Mouse (Mus musculus): Measurements from ENCODE around the gene Tead2. TPM values are rescaled to one million over a fixed set of nuclear protein-coding genes. Genes with fewer than 3 reads are reported as not detected.
A peak's percentile ranks its signal among the peaks of the same experiment; 100 is the strongest.

Gene Tead2
- total RNA-seq, 2 experiments from 2014 or later = 4.3 to 5.7 TPM

GRCm38 (mm10) chr7:45213708-45214107 lies 1.8 kb upstream of the Tead2 start:
- H3K4me3 ChIP-seq = no peak overlapping the region
- H3K27ac ChIP-seq = no peak overlapping the region
- TF ChIP-seq CTCF (conservative IDR thresholded peaks at IDR 0.05) = no peak
- no peak for DNase-seq (ENCODE audit: low spot score in 2 of 2)

- no peak overlapping the region for H3K27ac ChIP-seq
- H3K4me3 ChIP-seq = peak overlapping the region; percentile 53
- no peak for TF ChIP-seq CTCF (conservative IDR thresholded peaks at IDR 0.05)
- no peak for DNase-seq (ENCODE audit: low spot score in 2 of 2)
These were observed 1.1 kb downstream of the Tead2 start for GRCm38 (mm10) chr7:45216442-45217183.

- DNase-seq (ENCODE audit: low spot score in 2 of 2) = no peak
- no peak overlapping the region for H3K4me3 ChIP-seq
- H3K27ac ChIP-seq = no peak overlapping the region
- no peak for TF ChIP-seq CTCF (conservative IDR thresholded peaks at IDR 0.05)
These were observed 6.1 kb downstream of the Tead2 start for GRCm38 (mm10) chr7:45221680-45222079.

- no peak for DNase-seq (ENCODE audit: low spot score in 2 of 2)
- no peak overlapping the region for H3K4me3 ChIP-seq
- no peak for TF ChIP-seq CTCF (conservative IDR thresholded peaks at IDR 0.05)
- H3K27ac ChIP-seq = no peak overlapping the region
These were observed 9.3 kb downstream of the Tead2 start for GRCm38 (mm10) chr7:45224826-45225225.

GRCm38 (mm10) chr7:45226421-45226820 lies 10.9 kb downstream of the Tead2 start:
- H3K27ac ChIP-seq = no peak overlapping the region
- TF ChIP-seq CTCF (conservative IDR thresholded peaks at IDR 0.05) = no peak
- no peak overlapping the region for H3K4me3 ChIP-seq
- no peak for DNase-seq (ENCODE audit: low spot score in 2 of 2)

GRCm38 (mm10) chr7:45228548-45228947 lies 13.0 kb downstream of the Tead2 start:
- DNase-seq (ENCODE audit: low spot score in 2 of 2) = no peak
- H3K4me3 ChIP-seq = no peak overlapping the region
- no peak for TF ChIP-seq CTCF (conservative IDR thresholded peaks at IDR 0.05)
- no peak overlapping the region for H3K27ac ChIP-seq

GRCm38 (mm10) chr7:45229046-45229445 lies 13.5 kb downstream of the Tead2 start:
- DNase-seq (ENCODE audit: low spot score in 2 of 2) = no peak
- Histone ChIP-seq H3K4me3 (no peak overlapping the region), H3K27ac (no peak overlapping the region)
- no peak for TF ChIP-seq CTCF (conservative IDR thresholded peaks at IDR 0.05)

- no peak for TF ChIP-seq CTCF (conservative IDR thresholded peaks at IDR 0.05)
- no peak for DNase-seq (ENCODE audit: low spot score in 2 of 2)
- Histone ChIP-seq H3K27ac (no peak overlapping the region), H3K4me3 (no peak overlapping the region)
These were observed 14.1 kb downstream of the Tead2 start for GRCm38 (mm10) chr7:45229459-45230203.

GRCm38 (mm10) chr7:45231192-45231591 lies 15.6 kb downstream of the Tead2 start:
- no peak for TF ChIP-seq CTCF (conservative IDR thresholded peaks at IDR 0.05)
- H3K4me3 ChIP-seq = no peak overlapping the region
- DNase-seq (ENCODE audit: low spot score in 2 of 2) = no peak
- H3K27ac ChIP-seq = no peak overlapping the region

GRCm38 (mm10) chr7:45231941-45232340 lies 16.4 kb downstream of the Tead2 start:
- H3K4me3 ChIP-seq = no peak overlapping the region
- TF ChIP-seq CTCF (conservative IDR thresholded peaks at IDR 0.05) = no peak

GRCm38 (mm10) chr7:45232716-45233465 lies 17.3 kb downstream of the Tead2 start:
- no peak overlapping the region for H3K4me3 ChIP-seq
- H3K27ac ChIP-seq = peak overlapping the region; percentile 92
- DNase-seq (ENCODE audit: low spot score in 2 of 2) = peak in 1 of 2 experiments; percentile 24
- TF ChIP-seq CTCF (conservative IDR thresholded peaks at IDR 0.05) = no peak

More at GRCm38 (mm10) chr7:45231941-45232340, 16.4 kb downstream of the Tead2 start:
- DNase-seq (ENCODE audit: low spot score in 2 of 2) = no peak
- no peak overlapping the region for H3K27ac ChIP-seq

- TF ChIP-seq CTCF (conservative IDR thresholded peaks at IDR 0.05) = no peak
- Histone ChIP-seq H3K4me3 (peak overlapping the region; percentile 37), H3K27ac (peak overlapping the region; percentile 92)
- peak; percentile 75 to 83 for DNase-seq (ENCODE audit: low spot score in 2 of 2)
These were observed 18.2 kb downstream of the Tead2 start for GRCm38 (mm10) chr7:45233580-45234332.
